Mouse (Mus musculus): ENCODE results near the gene Exoc2. TPM values are rescaled to one million over a fixed set of nuclear protein-coding genes. Genes with fewer than 3 reads are reported as not detected.

Exoc2 gene
- polyA plus RNA-seq, 2 experiments, result 7.0 to 13.8 TPM

- no peak for TF ChIP-seq EP300 (IDR thresholded peaks at IDR 0.05; ENCODE audit: low read depth)
- no peak for TF ChIP-seq CTCF (IDR thresholded peaks at IDR 0.05; ENCODE audit: low read depth)
- H3K4me1 ChIP-seq (replicated peaks; ENCODE audit: control insufficient read depth in 2 of 2, insufficient read depth in 2 of 2, low read length in 1 of 2), result no peaks in the 10 kb centered on the region
- no peak overlapping the region for H3K27ac ChIP-seq
- DNase-seq (ENCODE audit: low read depth in 3 of 3, low spot score in 3 of 3) (no peak), ATAC-seq (ENCODE audit: insufficient read depth) (no peak)
- H3K27me3 ChIP-seq (ENCODE audit: control insufficient read depth, insufficient read depth, low read length), result no peaks in the 10 kb centered on the region
- H3K9ac ChIP-seq (replicated peaks), result no peak overlapping the region
- no peaks in the 10 kb centered on the region for H3K9me3 ChIP-seq (ENCODE audit: control insufficient read depth, low read length)
- H3K4me2 ChIP-seq (ENCODE audit: low read depth), result no peak overlapping the region
- WGBS (ENCODE audit: insufficient replicate concordance), result 84% methylated on average over 5 of the region's 5 CpGs
- no peaks in the 10 kb centered on the region for H3K36me3 ChIP-seq (replicated peaks; ENCODE audit: control insufficient read depth, insufficient read depth, low read depth)
- H3K4me3 ChIP-seq (ENCODE audit: insufficient read depth in 1 of 2, low read depth in 2 of 2, low read length in 2 of 2), result no peak overlapping the region
These were observed 171.4 kb downstream of the Exoc2 start for GRCm38 (mm10) chr13:30802336-30802955.

- DNase-seq (ENCODE audit: low read depth in 3 of 3, low spot score in 3 of 3) (no peak), ATAC-seq (ENCODE audit: insufficient read depth) (no peak)
- Histone ChIP-seq H3K27me3 (ENCODE audit: control insufficient read depth, insufficient read depth, low read length) (no peaks in the 10 kb centered on the region), H3K9ac (replicated peaks) (no peak overlapping the region), H3K4me2 (ENCODE audit: low read depth) (no peak overlapping the region), H3K36me3 (replicated peaks; ENCODE audit: control insufficient read depth, insufficient read depth, low read depth) (no peaks in the 10 kb centered on the region), H3K27ac (no peak overlapping the region), H3K4me3 (ENCODE audit: insufficient read depth in 1 of 2, low read depth in 2 of 2, low read length in 2 of 2) (no peak overlapping the region), H3K9me3 (ENCODE audit: control insufficient read depth, low read length) (no peaks in the 10 kb centered on the region), H3K4me1 (replicated peaks; ENCODE audit: control insufficient read depth in 2 of 2, insufficient read depth in 2 of 2, low read length in 1 of 2) (no peaks in the 10 kb centered on the region)
- 66% methylated on average over 4 of the region's 4 CpGs for WGBS (ENCODE audit: insufficient replicate concordance)
- TF ChIP-seq EP300 (IDR thresholded peaks at IDR 0.05; ENCODE audit: low read depth) (no peak), CTCF (IDR thresholded peaks at IDR 0.05; ENCODE audit: low read depth) (no peak)
These were observed 172.0 kb downstream of the Exoc2 start for GRCm38 (mm10) chr13:30801886-30802285.

- DNase-seq (ENCODE audit: low read depth in 3 of 3, low spot score in 3 of 3), result no peak
- 73% methylated on average over 4 of the region's 4 CpGs for whole genome bisulfite sequencing (ENCODE audit: insufficient replicate concordance)
- no peak overlapping the region for H3K9ac ChIP-seq (replicated peaks)
- TF ChIP-seq EP300 (IDR thresholded peaks at IDR 0.05; ENCODE audit: low read depth) (no peak), CTCF (IDR thresholded peaks at IDR 0.05; ENCODE audit: low read depth) (no peak)
- no peaks in the 10 kb centered on the region for H3K4me1 ChIP-seq (replicated peaks; ENCODE audit: control insufficient read depth in 2 of 2, insufficient read depth in 2 of 2, low read length in 1 of 2)
- no peaks in the 10 kb centered on the region for H3K36me3 ChIP-seq (replicated peaks; ENCODE audit: control insufficient read depth, insufficient read depth, low read depth)
- H3K4me3 ChIP-seq (ENCODE audit: insufficient read depth in 1 of 2, low read depth in 2 of 2, low read length in 2 of 2), result no peak overlapping the region
- no peak overlapping the region for H3K4me2 ChIP-seq (ENCODE audit: low read depth)
- H3K9me3 ChIP-seq (ENCODE audit: control insufficient read depth, low read length), result no peaks in the 10 kb centered on the region
- no peaks in the 10 kb centered on the region for H3K27me3 ChIP-seq (ENCODE audit: control insufficient read depth, insufficient read depth, low read length)
- no peak for ATAC-seq (ENCODE audit: insufficient read depth)
- H3K27ac ChIP-seq, result no peak overlapping the region
These were observed 177.9 kb downstream of the Exoc2 start for GRCm38 (mm10) chr13:30795960-30796359.

- 66% methylated on average over 5 of the region's 5 CpGs for WGBS (ENCODE audit: insufficient replicate concordance)
- H3K27ac ChIP-seq, result no peak overlapping the region
- H3K4me3 ChIP-seq (ENCODE audit: insufficient read depth in 1 of 2, low read depth in 2 of 2, low read length in 2 of 2), result no peak overlapping the region
- no peaks in the 10 kb centered on the region for H3K27me3 ChIP-seq (ENCODE audit: control insufficient read depth, insufficient read depth, low read length)
- no peaks in the 10 kb centered on the region for H3K4me1 ChIP-seq (replicated peaks; ENCODE audit: control insufficient read depth in 2 of 2, insufficient read depth in 2 of 2, low read length in 1 of 2)
- no peaks in the 10 kb centered on the region for H3K36me3 ChIP-seq (replicated peaks; ENCODE audit: control insufficient read depth, insufficient read depth, low read depth)
- no peaks in the 10 kb centered on the region for H3K9me3 ChIP-seq (ENCODE audit: control insufficient read depth, low read length)
- H3K4me2 ChIP-seq (ENCODE audit: low read depth), result no peak overlapping the region
- no peak overlapping the region for H3K9ac ChIP-seq (replicated peaks)
- no peak for TF ChIP-seq EP300 (IDR thresholded peaks at IDR 0.05; ENCODE audit: low read depth)
- TF ChIP-seq CTCF (IDR thresholded peaks at IDR 0.05; ENCODE audit: low read depth), result no peak
- ATAC-seq (ENCODE audit: insufficient read depth) (no peak), DNase-seq (ENCODE audit: low read depth in 3 of 3, low spot score in 3 of 3) (no peak)
These were observed 180.3 kb downstream of the Exoc2 start for GRCm38 (mm10) chr13:30793616-30794015.

GRCm38 (mm10) chr13:30793196-30793595 lies 180.7 kb downstream of the Exoc2 start:
- 65% methylated on average over 4 of the region's 4 CpGs for WGBS (ENCODE audit: insufficient replicate concordance)
- no peak for ATAC-seq (ENCODE audit: insufficient read depth)

More at GRCm38 (mm10) chr13:30793196-30793595, 180.7 kb downstream of the Exoc2 start:
- no peak overlapping the region for H3K4me3 ChIP-seq (ENCODE audit: insufficient read depth in 1 of 2, low read depth in 2 of 2, low read length in 2 of 2)
- no peaks in the 10 kb centered on the region for H3K36me3 ChIP-seq (replicated peaks; ENCODE audit: control insufficient read depth, insufficient read depth, low read depth)
- H3K27ac ChIP-seq, result no peak overlapping the region
- no peaks in the 10 kb centered on the region for H3K27me3 ChIP-seq (ENCODE audit: control insufficient read depth, insufficient read depth, low read length)
- no peak for TF ChIP-seq CTCF (IDR thresholded peaks at IDR 0.05; ENCODE audit: low read depth)
- no peak for TF ChIP-seq EP300 (IDR thresholded peaks at IDR 0.05; ENCODE audit: low read depth)
- DNase-seq (ENCODE audit: low read depth in 3 of 3, low spot score in 3 of 3), result no peak
- H3K9ac ChIP-seq (replicated peaks), result no peak overlapping the region
- no peaks in the 10 kb centered on the region for H3K4me1 ChIP-seq (replicated peaks; ENCODE audit: control insufficient read depth in 2 of 2, insufficient read depth in 2 of 2, low read length in 1 of 2)
- no peak overlapping the region for H3K4me2 ChIP-seq (ENCODE audit: low read depth)
- no peaks in the 10 kb centered on the region for H3K9me3 ChIP-seq (ENCODE audit: control insufficient read depth, low read length)
